In genomic region chr2:147877543-147877904, GRCm38 (mm10) we compare ENCODE assay signal across 10 mouse cellular contexts.
DNase-seq lines count a peak whose midpoint lies in the region; ATAC-seq lines count a peak whose summit lies in the region.
"Had no signal": no experiment of that assay in that cellular context is flagged by ENCODE, and none has a peak within 500 bp of the region (broad histone marks: within the 10 kb centered on the region; RNA-seq: fewer than 3 reads in every experiment).

No protein-coding gene starts in this region.

- 13% methylated on average over 4 of the region's 4 CpGs for WGBS in heart, embryonic 15.5 days
- WGBS in embryonic facial prominence, embryonic 13.5 days = 4% methylated on average over 4 of the region's 4 CpGs
- WGBS in intestine, embryonic 15.5 days = 9% methylated on average over 4 of the region's 4 CpGs
- 7% methylated on average over 4 of the region's 4 CpGs for WGBS in midbrain, embryonic 16.5 days

- peaks cover 13% of the 10 kb centered on the region for H3K4me1 ChIP-seq in heart, embryonic 15.5 days (replicated peaks)
- peaks cover 12% of the 10 kb centered on the region for H3K4me1 ChIP-seq in embryonic facial prominence, embryonic 13.5 days
- H3K4me1 ChIP-seq in intestine, embryonic 15.5 days (replicated peaks) = peaks cover 14% of the 10 kb centered on the region; the same call in 1 of the 2 replicates
- peaks cover 26% of the 10 kb centered on the region for H3K4me1 ChIP-seq in midbrain, embryonic 16.5 days (ENCODE audit: control insufficient read depth, insufficient read depth, low read length)

- H3K9me3 ChIP-seq in heart, embryonic 15.5 days (replicated peaks) = no peaks in the 10 kb centered on the region
- H3K9me3 ChIP-seq in embryonic facial prominence, embryonic 13.5 days = no peaks in the 10 kb centered on the region
- no peaks in the 10 kb centered on the region for H3K9me3 ChIP-seq in intestine, embryonic 15.5 days
- no peaks in the 10 kb centered on the region for H3K9me3 ChIP-seq in midbrain, embryonic 16.5 days (replicated peaks; ENCODE audit: control insufficient read depth, low read length, poor library complexity, severe bottlenecking)

- H3K36me3 ChIP-seq in heart, embryonic 15.5 days = no peaks in the 10 kb centered on the region
- H3K36me3 ChIP-seq in embryonic facial prominence, embryonic 13.5 days = no peaks in the 10 kb centered on the region
- H3K36me3 ChIP-seq in intestine, embryonic 15.5 days = no peaks in the 10 kb centered on the region
- H3K36me3 ChIP-seq in midbrain, embryonic 16.5 days (ENCODE audit: control insufficient read depth, insufficient read depth, low read length) = no peaks in the 10 kb centered on the region

- peak overlapping the region; percentile 52 for H3K4me3 ChIP-seq in heart, embryonic 15.5 days
- H3K4me3 ChIP-seq in embryonic facial prominence, embryonic 13.5 days = peak overlapping the region; percentile 36
- peak overlapping the region; percentile 34; the same call in 1 of the 2 replicates for H3K4me3 ChIP-seq in intestine, embryonic 15.5 days (replicated peaks)
- peak overlapping the region; percentile 38 for H3K4me3 ChIP-seq in midbrain, embryonic 16.5 days (ENCODE audit: low read depth, low read length)

- H3K27me3 ChIP-seq in heart, embryonic 15.5 days = 0 out of 2 replicates have a peak, but pooled peaks cover 2% of the 10 kb centered on the region
- peaks cover 35% of the 10 kb centered on the region for H3K27me3 ChIP-seq in embryonic facial prominence, embryonic 13.5 days
- no peaks in the 10 kb centered on the region; the same call in 1 of the 2 replicates for H3K27me3 ChIP-seq in intestine, embryonic 15.5 days (replicated peaks)
- H3K27me3 ChIP-seq in midbrain, embryonic 16.5 days (ENCODE audit: control insufficient read depth, insufficient read depth, low read depth, low read length) = peaks cover 3% of the 10 kb centered on the region; the same call in 1 of the 2 replicates

- H3K4me2 ChIP-seq in heart, embryonic 15.5 days = peak overlapping the region; percentile 75
- peak overlapping the region; percentile 61 for H3K4me2 ChIP-seq in embryonic facial prominence, embryonic 13.5 days
- peak overlapping the region; percentile 73 for H3K4me2 ChIP-seq in intestine, embryonic 15.5 days (replicated peaks)
- H3K4me2 ChIP-seq in midbrain, embryonic 16.5 days (ENCODE audit: low read length) = peak overlapping the region; percentile 71

- no peak for ATAC-seq in heart, embryonic 15.5 days (replicated peaks; ENCODE audit: insufficient number of reproducible peaks, insufficient read depth, low FRiP score, low read depth)
- no peak for ATAC-seq in embryonic facial prominence, embryonic 13.5 days (ENCODE audit: insufficient number of reproducible peaks, insufficient read depth, low FRiP score, low TSS enrichment, low read depth)
- ATAC-seq in intestine, embryonic 15.5 days = no peak
- peak; percentile 24; the same call in 1 of the 2 replicates for ATAC-seq in midbrain, embryonic 16.5 days

- DNase-seq in heart, adult 18-20 months = no peak
- no peak for DNase-seq in thymus, postnatal 36 days
- DNase-seq in testis, postnatal 10 days (ENCODE audit: low spot score) = no peak
- DNase-seq in left cerebral cortex, adult 9 months (ENCODE audit: low spot score in 2 of 2) = no peak
- DNase-seq: cerebellum, adult 8-10 months; thymus, postnatal 25 days had no signal

- 0 out of 2 replicates have a peak overlapping the region, but pooled peaks have one; percentile 33 for H3K9ac ChIP-seq in heart, embryonic 15.5 days
- peak overlapping the region; percentile 37; the same call in 1 of the 2 replicates for H3K9ac ChIP-seq in embryonic facial prominence, embryonic 13.5 days
- H3K9ac ChIP-seq in intestine, embryonic 15.5 days = peak overlapping the region; percentile 32; the same call in 1 of the 2 replicates
- H3K9ac ChIP-seq in midbrain, embryonic 16.5 days (ENCODE audit: low read depth, low read length) = peak overlapping the region; percentile 62; the same call in 1 of the 2 replicates

- H3K27ac ChIP-seq in heart, embryonic 15.5 days = no peak overlapping the region
- H3K27ac ChIP-seq in embryonic facial prominence, embryonic 13.5 days = no peak overlapping the region
- no peak overlapping the region for H3K27ac ChIP-seq in intestine, embryonic 15.5 days
- peak overlapping the region; percentile 63 for H3K27ac ChIP-seq in midbrain, embryonic 16.5 days (ENCODE audit: low read length)
